Mouse (Mus musculus): ENCODE measurements at regions not wholly inside any gene's neighbourhood (a gene's known extent, or its start where the extent isn't known, plus 50 kb on each side); places are given as distances from the start of the nearest gene placed in this dataset.

DNA sequence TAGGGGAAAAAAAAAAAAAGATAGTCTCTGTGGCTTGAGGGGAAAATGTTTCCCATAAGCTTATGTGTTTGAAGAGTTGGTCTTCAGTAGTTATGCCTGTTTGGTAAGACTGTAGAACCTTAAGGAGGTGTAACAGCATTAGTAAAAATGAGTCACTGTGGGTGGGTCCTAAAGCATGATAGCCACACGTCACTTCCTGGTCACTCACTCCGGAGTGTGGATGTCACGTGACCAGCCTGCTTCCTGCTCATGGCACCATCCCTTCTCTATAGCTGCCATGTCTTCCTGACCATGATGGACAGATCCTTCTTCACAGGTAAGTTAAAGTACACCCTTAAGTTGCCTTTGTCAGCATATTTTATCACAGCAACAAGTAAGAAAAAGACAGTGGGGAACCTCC is 170.0 kb upstream of the Pitrm1 start:
- H3K36me3 ChIP-seq = no peaks in the 10 kb centered on the region
- H3K4me2 ChIP-seq (replicated peaks) = no peak overlapping the region
- no peak overlapping the region for H3K9ac ChIP-seq
- 89% methylated on average over 3 of the region's 3 CpGs for WGBS
- no peaks in the 10 kb centered on the region for H3K27me3 ChIP-seq
- H3K4me1 ChIP-seq = no peaks in the 10 kb centered on the region
- no peak overlapping the region for H3K4me3 ChIP-seq
- no peaks in the 10 kb centered on the region for H3K9me3 ChIP-seq (replicated peaks)
- no peak for ATAC-seq (ENCODE audit: low FRiP score)
- no peak overlapping the region for H3K27ac ChIP-seq

DNA sequence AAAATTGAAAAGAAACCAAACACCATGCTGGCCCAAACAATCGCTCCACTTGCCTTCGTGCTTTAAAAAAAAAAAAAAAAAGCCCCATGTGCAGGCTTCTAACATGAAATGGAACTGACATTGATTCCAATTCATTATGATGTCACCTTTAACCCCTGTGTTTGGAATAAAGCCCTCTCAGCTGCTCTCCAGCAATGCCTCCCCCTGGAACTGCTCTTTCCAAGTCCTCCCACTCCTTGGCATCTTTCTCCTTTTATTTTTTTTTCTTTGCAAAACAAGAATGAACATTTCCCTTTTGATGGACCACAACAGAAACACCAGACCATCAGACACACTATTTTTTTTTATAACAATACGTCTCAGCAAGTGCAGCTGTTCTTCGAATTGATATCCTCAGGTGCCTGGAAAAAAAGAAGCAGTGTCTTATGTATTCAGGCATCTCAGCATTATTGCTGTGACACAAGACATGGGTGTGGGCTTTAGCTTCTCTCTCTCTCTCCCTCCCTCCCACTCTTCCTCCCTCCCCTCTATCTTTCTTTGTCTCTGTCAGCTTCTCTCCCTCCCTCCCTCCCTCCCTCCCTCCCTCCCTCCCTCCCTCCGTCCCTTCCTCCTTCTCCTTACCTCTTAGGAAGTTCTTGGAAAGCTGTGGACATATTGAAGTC is 152.3 kb upstream of the Pitrm1 start:
- 45% methylated on average over 4 of the region's 5 CpGs for WGBS
- no peak overlapping the region for H3K9ac ChIP-seq
- no peaks in the 10 kb centered on the region for H3K36me3 ChIP-seq
- no peaks in the 10 kb centered on the region for H3K27me3 ChIP-seq
- H3K9me3 ChIP-seq (replicated peaks) = no peaks in the 10 kb centered on the region
- H3K27ac ChIP-seq = no peak overlapping the region
- no peak overlapping the region for H3K4me2 ChIP-seq (replicated peaks)
- H3K4me3 ChIP-seq = no peak overlapping the region
- no peaks in the 10 kb centered on the region for H3K4me1 ChIP-seq
- no peak for ATAC-seq (ENCODE audit: low FRiP score)

DNA sequence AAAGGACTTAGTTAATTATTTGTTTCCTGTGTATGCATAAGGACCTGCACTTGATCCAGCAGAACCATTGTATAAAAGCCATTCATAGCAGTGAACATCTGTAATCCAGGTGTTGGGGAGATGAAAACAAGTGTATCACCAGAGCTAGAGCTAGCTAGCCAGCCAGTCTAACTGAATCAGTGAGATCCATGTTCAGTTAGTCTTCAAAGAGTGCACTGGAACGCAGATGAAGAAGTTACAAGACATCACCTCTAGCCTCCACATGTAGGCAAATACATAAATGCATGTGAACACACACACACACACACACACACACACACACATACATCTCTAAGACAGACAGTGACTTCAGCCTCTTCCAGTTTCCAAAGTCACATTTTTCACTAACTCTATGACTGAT is 150.3 kb upstream of the Pitrm1 start:
- Histone ChIP-seq H3K4me2 (replicated peaks) (no peak overlapping the region), H3K27me3 (no peaks in the 10 kb centered on the region), H3K4me3 (no peak overlapping the region), H3K27ac (no peak overlapping the region), H3K36me3 (no peaks in the 10 kb centered on the region), H3K9me3 (replicated peaks) (no peaks in the 10 kb centered on the region), H3K9ac (no peak overlapping the region), H3K4me1 (no peaks in the 10 kb centered on the region)
- WGBS = 81% methylated on average over 1 of the region's 1 CpGs
- no peak for ATAC-seq (ENCODE audit: low FRiP score)

DNA sequence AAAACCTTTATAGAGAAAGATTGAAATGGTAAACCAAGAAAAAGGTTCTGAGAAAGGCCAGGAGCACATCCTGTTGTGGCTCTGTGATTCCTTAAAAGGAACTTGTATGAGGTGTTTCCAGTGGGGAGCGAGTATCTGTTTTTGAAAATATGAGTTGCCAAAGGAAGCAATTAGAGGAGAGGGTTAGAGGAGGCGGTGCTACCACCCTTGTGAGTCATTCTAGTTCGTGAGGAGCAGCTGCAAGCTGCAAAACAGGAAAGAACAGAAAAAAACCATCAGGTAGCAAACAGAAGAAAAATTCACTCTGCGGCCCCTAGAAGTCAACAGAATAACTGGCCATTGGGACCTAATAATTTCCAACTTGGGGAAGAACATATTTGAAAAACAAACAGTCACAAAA is 116.1 kb upstream of the Pitrm1 start:
- H3K9ac ChIP-seq = no peak overlapping the region
- 71% methylated on average over 4 of the region's 4 CpGs for WGBS
- H3K27ac ChIP-seq = no peak overlapping the region
- H3K27me3 ChIP-seq = no peaks in the 10 kb centered on the region
- no peaks in the 10 kb centered on the region for H3K9me3 ChIP-seq (replicated peaks)
- no peak overlapping the region for H3K4me3 ChIP-seq
- no peaks in the 10 kb centered on the region for H3K4me1 ChIP-seq
- H3K36me3 ChIP-seq = no peaks in the 10 kb centered on the region
- no peak overlapping the region for H3K4me2 ChIP-seq (replicated peaks)
- no peak for ATAC-seq (ENCODE audit: low FRiP score)

DNA sequence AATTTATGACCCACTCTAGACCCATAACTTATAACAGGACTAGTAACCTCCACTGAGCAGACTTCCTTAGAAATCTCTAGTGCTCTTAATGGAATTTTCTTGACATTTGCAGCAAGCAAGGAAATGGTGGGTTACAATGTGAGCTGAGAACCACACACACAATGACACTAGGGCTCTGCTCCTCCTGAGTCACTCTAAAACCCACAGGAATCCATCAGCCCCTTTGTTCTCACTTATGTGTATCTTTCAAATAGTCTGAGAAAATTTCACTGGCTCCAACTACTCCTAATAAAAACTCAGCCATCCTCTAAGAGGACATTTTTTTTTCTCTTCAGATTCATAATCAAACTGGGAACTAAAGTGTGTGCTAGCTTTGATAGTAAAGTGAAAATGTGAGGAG is 101.0 kb upstream of the Pitrm1 start:
- H3K4me1 ChIP-seq = no peaks in the 10 kb centered on the region
- H3K4me2 ChIP-seq (replicated peaks) = no peak overlapping the region
- H3K36me3 ChIP-seq = no peaks in the 10 kb centered on the region
- no peak overlapping the region for H3K27ac ChIP-seq
- no peak overlapping the region for H3K9ac ChIP-seq
- H3K27me3 ChIP-seq = no peaks in the 10 kb centered on the region
- H3K9me3 ChIP-seq (replicated peaks) = no peaks in the 10 kb centered on the region
- no peak overlapping the region for H3K4me3 ChIP-seq
- ATAC-seq (ENCODE audit: low FRiP score) = no peak

DNA sequence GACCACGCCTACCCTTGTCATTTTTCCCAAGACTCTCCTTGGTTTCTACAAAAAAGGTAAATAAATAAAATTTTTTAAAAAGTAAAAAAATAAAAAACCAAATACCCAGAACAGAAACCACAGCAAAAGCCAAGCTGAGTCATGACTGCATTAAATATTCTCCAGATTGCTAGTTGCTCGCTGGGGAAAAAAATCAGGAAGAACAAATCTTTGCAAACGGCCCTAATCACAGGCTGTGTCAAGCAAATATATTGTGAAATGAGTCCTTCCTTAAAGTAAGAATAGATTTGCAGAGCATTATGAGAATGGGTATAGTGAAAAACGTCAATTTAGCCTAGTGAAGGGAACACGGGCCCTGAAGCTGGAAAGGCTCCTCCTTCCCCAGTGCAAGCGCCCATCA is 86.6 kb upstream of the Pitrm1 start:
- no peak overlapping the region for H3K27ac ChIP-seq
- H3K36me3 ChIP-seq = no peaks in the 10 kb centered on the region
- no peaks in the 10 kb centered on the region for H3K27me3 ChIP-seq
- no peaks in the 10 kb centered on the region for H3K9me3 ChIP-seq (replicated peaks)
- H3K4me1 ChIP-seq = no peaks in the 10 kb centered on the region
- H3K9ac ChIP-seq = no peak overlapping the region
- whole genome bisulfite sequencing = 84% methylated on average over 6 of the region's 6 CpGs
- ATAC-seq (ENCODE audit: low FRiP score) = no peak
- H3K4me2 ChIP-seq (replicated peaks) = no peak overlapping the region
- no peak overlapping the region for H3K4me3 ChIP-seq

DNA sequence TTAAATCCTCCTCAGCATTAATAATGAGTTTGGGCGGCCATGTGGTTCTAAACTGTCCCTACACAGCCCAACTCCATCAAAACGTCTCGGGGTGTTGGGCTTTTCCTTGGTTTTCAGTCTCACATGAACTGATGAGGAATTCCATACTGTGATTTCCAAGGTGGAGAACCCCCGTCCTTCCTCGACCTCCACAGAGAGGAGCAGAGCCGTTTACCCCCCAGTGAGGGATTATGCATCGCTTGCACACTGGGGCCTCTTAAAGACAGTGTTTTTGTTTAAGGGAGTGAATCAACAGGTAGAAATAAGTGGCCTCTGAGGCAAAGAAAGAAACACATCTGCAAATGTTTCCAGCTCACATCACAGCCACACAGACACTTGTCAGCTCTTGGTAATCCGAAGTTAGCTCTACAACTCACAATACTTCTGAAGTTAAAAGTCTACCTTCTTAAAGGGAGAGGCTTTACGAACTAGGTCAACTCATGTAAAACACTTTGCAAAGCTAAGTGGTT is 82.0 kb upstream of the Pitrm1 start:
- H3K4me1 ChIP-seq = peaks cover 9% of the 10 kb centered on the region
- H3K9ac ChIP-seq = no peak overlapping the region
- no peak overlapping the region for H3K4me3 ChIP-seq
- no peak overlapping the region for H3K27ac ChIP-seq
- WGBS = 37% methylated on average over 9 of the region's 9 CpGs
- no peaks in the 10 kb centered on the region for H3K27me3 ChIP-seq
- no peaks in the 10 kb centered on the region for H3K36me3 ChIP-seq
- no peak for ATAC-seq (ENCODE audit: low FRiP score)
- H3K9me3 ChIP-seq (replicated peaks) = no peaks in the 10 kb centered on the region
- no peak overlapping the region for H3K4me2 ChIP-seq (replicated peaks)

DNA sequence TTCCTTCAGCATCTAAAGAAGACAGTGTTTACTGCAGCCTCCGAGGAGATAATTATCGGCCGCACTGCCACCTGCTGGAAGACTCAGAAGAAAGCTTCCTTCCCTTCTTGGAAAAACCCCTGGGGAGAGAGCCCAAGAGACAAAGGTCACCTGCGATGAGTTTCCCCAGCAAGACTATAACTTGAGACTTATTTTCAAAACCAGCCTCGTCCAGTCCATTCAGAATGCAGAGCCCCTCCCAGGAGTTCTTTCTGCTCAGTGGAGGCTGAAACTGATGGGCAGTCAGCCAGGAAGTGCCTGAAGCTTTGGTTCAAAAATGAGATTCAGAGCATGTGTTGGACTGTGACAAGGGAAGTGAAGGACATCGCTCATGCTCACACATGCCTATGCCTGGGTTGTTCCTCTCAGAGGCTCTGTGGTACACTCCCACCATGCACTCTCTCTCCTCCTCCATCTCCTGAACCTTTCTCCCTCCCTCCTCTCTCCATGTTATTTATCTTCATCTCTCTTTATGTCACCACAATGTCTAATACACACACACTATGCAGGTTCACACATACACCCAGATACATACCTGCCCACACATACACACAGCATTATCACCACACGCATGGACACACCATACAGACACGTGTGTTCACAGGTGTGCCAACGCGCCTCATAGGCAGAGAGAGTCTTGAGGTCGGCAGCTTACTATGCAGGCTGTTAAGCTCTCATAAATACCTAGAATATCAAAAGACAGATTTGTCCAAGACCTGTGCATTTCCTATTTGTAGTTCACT is 78.3 kb upstream of the Pitrm1 start:
- WGBS = 63% methylated on average over 11 of the region's 11 CpGs
- H3K9ac ChIP-seq = no peak overlapping the region
- H3K27ac ChIP-seq = no peak overlapping the region
- ATAC-seq (ENCODE audit: low FRiP score) = 0 out of 2 replicates have a peak, but pooled peaks have one; percentile 12
- no peaks in the 10 kb centered on the region for H3K36me3 ChIP-seq
- no peak overlapping the region for H3K4me2 ChIP-seq (replicated peaks)
- peaks cover 24% of the 10 kb centered on the region for H3K4me1 ChIP-seq
- H3K9me3 ChIP-seq (replicated peaks) = no peaks in the 10 kb centered on the region
- no peak overlapping the region for H3K4me3 ChIP-seq
- H3K27me3 ChIP-seq = no peaks in the 10 kb centered on the region

DNA sequence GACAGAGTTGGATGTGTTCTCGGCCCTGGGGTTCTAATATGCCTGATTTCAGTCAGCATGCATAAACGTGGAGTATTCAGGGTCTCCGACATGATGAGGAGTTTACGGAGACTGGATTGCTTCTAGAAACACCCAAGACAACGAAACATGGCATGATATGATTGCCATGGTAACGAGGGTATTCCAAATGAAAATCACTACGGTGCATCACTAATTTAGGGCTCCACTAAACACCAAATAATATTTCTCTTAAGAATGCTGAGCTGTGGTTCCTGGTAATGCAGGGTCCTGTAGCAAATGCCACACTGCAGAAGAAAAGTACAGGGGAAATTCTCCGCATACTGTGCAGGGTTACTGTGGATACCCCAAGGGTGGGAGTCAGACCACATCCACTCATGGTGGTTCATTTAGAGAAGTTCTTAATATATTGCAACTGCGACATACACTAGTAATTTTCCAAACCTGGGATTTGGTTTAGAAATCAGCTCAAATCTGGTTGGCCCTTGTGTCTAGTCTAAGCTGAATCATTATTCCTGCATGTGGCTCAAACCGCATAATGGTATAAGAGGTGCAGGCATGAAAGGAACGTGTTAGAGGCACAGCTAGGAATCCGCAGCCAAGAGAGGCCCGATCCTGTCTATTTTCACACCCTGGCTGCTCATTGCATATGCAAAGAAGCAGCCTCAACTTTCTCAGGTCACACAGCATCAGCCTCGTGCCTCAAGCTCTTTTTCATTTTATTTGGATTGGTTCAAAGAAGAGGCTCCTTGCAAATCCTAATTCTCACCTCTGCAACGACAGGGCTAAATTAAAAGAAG is 77.5 kb upstream of the Pitrm1 start:
- H3K4me1 ChIP-seq = peaks cover 24% of the 10 kb centered on the region
- no peaks in the 10 kb centered on the region for H3K27me3 ChIP-seq
- H3K9ac ChIP-seq = no peak overlapping the region
- H3K27ac ChIP-seq = no peak overlapping the region
- ATAC-seq (ENCODE audit: low FRiP score) = no peak
- no peaks in the 10 kb centered on the region for H3K36me3 ChIP-seq
- WGBS = 66% methylated on average over 15 of the region's 15 CpGs
- no peaks in the 10 kb centered on the region for H3K9me3 ChIP-seq (replicated peaks)
- H3K4me2 ChIP-seq (replicated peaks) = no peak overlapping the region
- no peak overlapping the region for H3K4me3 ChIP-seq

DNA sequence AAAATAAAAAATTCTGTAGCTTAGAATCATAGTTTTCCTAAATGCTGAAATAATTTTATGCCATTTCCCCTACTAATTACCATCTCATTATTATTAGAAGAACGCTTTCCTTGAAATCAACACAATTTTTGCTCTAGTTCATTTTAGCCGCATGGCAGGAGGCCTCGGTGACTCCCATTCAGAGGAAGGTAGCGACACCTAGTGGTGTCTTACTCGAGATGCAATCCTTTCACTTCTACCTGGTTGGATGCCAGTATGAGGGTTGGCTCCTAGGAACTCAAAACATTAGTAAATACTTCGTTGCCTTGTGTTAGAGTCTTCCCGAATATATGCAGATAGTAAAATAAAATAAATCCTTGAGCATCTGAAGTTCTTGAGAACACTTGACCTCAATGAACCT is 76.3 kb upstream of the Pitrm1 start:
- peaks cover 24% of the 10 kb centered on the region for H3K4me1 ChIP-seq
- H3K36me3 ChIP-seq = no peaks in the 10 kb centered on the region
- no peaks in the 10 kb centered on the region for H3K27me3 ChIP-seq
- WGBS = 8% methylated on average over 7 of the region's 7 CpGs
- H3K4me2 ChIP-seq (replicated peaks) = no peak overlapping the region
- no peaks in the 10 kb centered on the region for H3K9me3 ChIP-seq (replicated peaks)
- no peak overlapping the region for H3K4me3 ChIP-seq
- H3K27ac ChIP-seq = no peak overlapping the region
- no peak overlapping the region for H3K9ac ChIP-seq
- 0 out of 2 replicates have a peak, but pooled peaks have one; percentile 16 for ATAC-seq (ENCODE audit: low FRiP score)

DNA sequence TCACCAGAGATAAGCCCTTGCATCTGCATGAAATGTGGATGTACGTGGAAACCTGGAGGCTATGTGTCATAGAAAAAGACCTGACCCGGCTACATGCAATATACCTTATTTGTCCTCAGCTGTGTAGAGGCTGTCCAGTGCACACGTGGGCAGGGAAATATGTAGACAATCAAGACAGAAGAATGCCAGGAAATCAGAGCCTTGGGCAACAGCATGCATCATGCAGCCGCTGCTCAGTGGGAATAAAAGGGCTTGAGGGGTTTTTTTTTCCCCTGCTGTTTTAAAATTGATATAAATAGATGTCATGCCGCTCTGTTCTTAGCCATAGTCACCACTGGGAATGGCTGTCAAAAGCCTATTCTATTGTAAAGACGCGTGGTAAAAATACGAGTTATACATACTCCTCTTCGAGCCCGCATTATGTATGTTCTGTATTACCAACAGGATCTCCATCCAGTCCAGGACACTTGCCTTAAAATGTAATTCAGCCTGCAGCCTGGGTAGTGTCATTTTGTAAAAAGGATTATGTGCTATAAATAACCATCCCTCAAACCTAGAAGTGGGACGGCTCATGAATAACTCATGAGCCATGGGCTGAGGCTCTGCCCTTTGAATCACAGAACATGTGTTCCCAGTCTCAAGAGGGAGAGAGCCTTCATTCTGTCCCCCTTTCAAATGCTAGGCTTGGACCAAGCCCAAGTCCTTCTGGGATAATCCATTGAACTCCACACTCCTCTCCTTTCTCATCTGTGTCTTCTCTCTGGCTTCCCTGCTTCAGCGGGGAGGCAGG is 74.4 kb upstream of the Pitrm1 start:
- no peaks in the 10 kb centered on the region for H3K9me3 ChIP-seq (replicated peaks)
- peak; percentile 85 for ATAC-seq (ENCODE audit: low FRiP score)
- H3K4me1 ChIP-seq = peaks cover 24% of the 10 kb centered on the region
- peak overlapping the region; percentile 65 for H3K27ac ChIP-seq
- H3K4me2 ChIP-seq (replicated peaks) = peak overlapping the region; percentile 9; the same call in 1 of the 2 replicates
- WGBS = 41% methylated on average over 12 of the region's 12 CpGs
- no peak overlapping the region for H3K9ac ChIP-seq
- no peak overlapping the region for H3K4me3 ChIP-seq
- no peaks in the 10 kb centered on the region for H3K36me3 ChIP-seq
- no peaks in the 10 kb centered on the region for H3K27me3 ChIP-seq

DNA sequence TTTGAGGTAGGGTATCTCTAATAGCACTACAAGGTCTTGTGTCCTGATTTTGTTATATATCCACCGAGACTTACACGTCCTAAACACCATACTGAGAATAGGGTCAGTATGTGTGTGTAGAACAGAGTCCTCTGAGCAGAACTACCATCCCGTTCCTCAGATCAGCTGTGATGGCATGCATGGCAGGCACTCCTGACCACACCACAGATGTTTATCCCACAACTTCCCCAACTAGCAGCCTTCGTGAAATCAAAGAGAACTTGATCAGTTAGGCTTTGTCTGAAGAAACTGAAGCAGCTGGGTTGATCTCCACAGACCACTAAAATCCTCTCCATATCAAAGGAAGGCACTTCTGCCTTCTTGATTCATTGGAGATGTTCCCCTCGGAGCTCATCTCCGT is 68.3 kb upstream of the Pitrm1 start:
- Histone ChIP-seq H3K9me3 (replicated peaks) (no peaks in the 10 kb centered on the region), H3K4me1 (no peaks in the 10 kb centered on the region), H3K4me3 (no peak overlapping the region), H3K27me3 (no peaks in the 10 kb centered on the region), H3K4me2 (replicated peaks) (no peak overlapping the region), H3K36me3 (no peaks in the 10 kb centered on the region), H3K9ac (no peak overlapping the region), H3K27ac (no peak overlapping the region)
- ATAC-seq (ENCODE audit: low FRiP score) = no peak
- WGBS = 77% methylated on average over 6 of the region's 6 CpGs
